9 mouse cellular contexts compared by ENCODE assay signal in the genomic region with DNA sequence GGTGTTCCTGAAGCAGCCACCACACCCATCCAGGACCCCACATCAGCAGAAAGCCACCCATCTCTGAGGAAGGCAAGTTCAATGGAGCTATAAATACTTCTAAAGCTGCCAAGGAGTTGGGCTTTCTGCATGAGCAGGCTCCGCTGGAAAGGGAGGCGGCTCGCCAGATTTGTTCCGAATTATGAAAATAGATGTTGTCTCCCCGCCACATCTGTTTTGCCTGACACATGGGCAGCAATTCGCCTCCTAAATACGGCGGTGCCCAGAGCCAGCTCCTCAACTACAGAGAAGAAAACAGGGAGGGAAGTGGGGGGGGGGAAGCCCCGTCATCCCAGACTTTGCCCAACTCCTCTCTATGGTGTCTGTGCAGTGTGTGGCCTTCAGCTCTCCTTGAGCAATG. TPM values are rescaled to one million over a fixed set of nuclear protein-coding genes. Genes with fewer than 3 reads are reported as not detected.
DNase-seq lines count a peak whose midpoint lies in the region; TF ChIP-seq lines count a peak whose summit lies in the region.
"Had no signal": no experiment of that assay in that cellular context is flagged by ENCODE, and none has a peak within 500 bp of the region (broad histone marks: within the 10 kb centered on the region; RNA-seq: fewer than 3 reads in every experiment).

No protein-coding gene starts in this region.

- DNase-seq in gastrocnemius, adult 2 months = no peak
- DNase-seq in gastrocnemius, adult 18-20 months (ENCODE audit: low spot score) = no peak
- DNase-seq in left cerebral cortex, adult 18-20 months (ENCODE audit: low spot score in 2 of 2) = peak; percentile 58 to 65
- DNase-seq in left cerebral cortex, adult 11 months (ENCODE audit: low spot score) = no peak
- peak; percentile 57 for DNase-seq in gastrocnemius, postnatal 14 days
- DNase-seq in right cerebral cortex, postnatal 10 days (ENCODE audit: low spot score in 2 of 2) = peak; percentile 74 to 79
- DNase-seq in layer of hippocampus, postnatal 14 days (ENCODE audit: low spot score in 2 of 2) = no peak
- no peak for DNase-seq in adrenal gland, adult 18-20 months (ENCODE audit: low spot score in 2 of 2)

- no peak for TF ChIP-seq CTCF in gastrocnemius, adult 2 months (IDR thresholded peaks at IDR 0.05)

- intact Hi-C loops in gastrocnemius, adult 2 months (cut with DNase I) = no loop called here
- intact Hi-C loops in gastrocnemius, postnatal 14 days (cut with DNase I; ENCODE audit: low total_unique reads) = no loop called here

- peak overlapping the region; percentile 16; the same call in 1 of the 2 replicates for H3K27ac ChIP-seq in gastrocnemius, adult 2 months
- H3K27ac ChIP-seq: limb, embryonic 15.5 days had no signal

- H3K4me3 ChIP-seq in gastrocnemius, adult 2 months = no peak overlapping the region
- H3K4me3 ChIP-seq: limb, embryonic 15.5 days had no signal

RNA-seq across cellular contexts. Expression of a gene that starts 24.7 kb away (rescaled TPM):
- total RNA-seq in gastrocnemius, adult 2 months (2021) = 10 to 100 TPM; 20.0 to 24.4 TPM
- 10 to 100 TPM; 17.2 to 31.9 TPM for total RNA-seq in gastrocnemius, adult 18-20 months (2021)
- 10 to 100 TPM; 45.8 to 49.9 TPM for total RNA-seq in left cerebral cortex, adult 18-20 months (2021)
- 10 to 100 TPM; 11.1 to 12.1 TPM for total RNA-seq in gastrocnemius, postnatal 14 days (2021)
- total RNA-seq in layer of hippocampus, postnatal 14 days (2021) = 10 to 100 TPM; 28.6 to 35.0 TPM
- total RNA-seq in adrenal gland, adult 18-20 months (2021) = 10 to 100 TPM; 39.1 to 86.4 TPM

RNA-seq across cellular contexts. Expression of a gene that starts 33.0 kb away (rescaled TPM):
- not detected for total RNA-seq in gastrocnemius, adult 2 months (2021)
- under 1 TPM in 1 of 2 experiments, not detected in 1; 0.47 TPM for total RNA-seq in gastrocnemius, adult 18-20 months (2021)
- not detected for total RNA-seq in left cerebral cortex, adult 18-20 months (2021)
- total RNA-seq in gastrocnemius, postnatal 14 days (2021) = not detected
- total RNA-seq in layer of hippocampus, postnatal 14 days (2021) = not detected
- 1 to 10 TPM; 2.7 to 3.5 TPM for total RNA-seq in adrenal gland, adult 18-20 months (2021)

Comparison
In these comparisons a context has a peak if more than half of its experiments do, and no peak if none do; other contexts are left out.
1. DNase-seq: peak in left cerebral cortex, adult 18-20 months (2 of 2), gastrocnemius, postnatal 14 days (single experiment) and right cerebral cortex, postnatal 10 days (2 of 2); none in gastrocnemius, adult 2 months (single experiment), gastrocnemius, adult 18-20 months (single experiment), left cerebral cortex, adult 11 months (single experiment), layer of hippocampus, postnatal 14 days (0 of 2) and adrenal gland, adult 18-20 months (0 of 2).